Mouse (Mus musculus) midbrain, embryonic 14.5 days (tissue): ENCODE results near the gene Slc1a7. TPM values are rescaled to one million over a fixed set of nuclear protein-coding genes. Genes with fewer than 3 reads are reported as not detected.

Experiments
- ATAC-seq: fragments of 200-750 bp; cut with Nextera tagmentation; 2 replicates; pipeline ENCODE4 v1.8.0; 2017; ENCODE audit warnings: moderate number of reproducible peaks, moderate library complexity; ENCODE audit not compliant: low FRiP score, low TSS enrichment
- DNase-seq: peaks from one replicate; pipeline ENCODE4 v3.0.0-alpha.2; 2015
- H3K27ac ChIP-seq: fragments of 300-500 bp; sonication (generic); replicated peaks from 2 replicates; pipeline ENCODE4 v1.5.1; 2014; ENCODE audit warnings: mild to moderate bottlenecking, low read depth, low read length, moderate library complexity
- H3K27me3 ChIP-seq: fragments of 300-500 bp; sonication (generic); 2 replicates; pipeline ENCODE4 v1.6.1; 2014; ENCODE audit warnings: low read length, control low read depth, mixed read lengths; ENCODE audit not compliant: control insufficient read depth, insufficient read depth
- H3K36me3 ChIP-seq: fragments of 300-500 bp; sonication (generic); 2 replicates; pipeline ENCODE4 v1.6.1; 2014; ENCODE audit warnings: low read length, control low read depth; ENCODE audit not compliant: control insufficient read depth, insufficient read depth
- H3K4me1 ChIP-seq: fragments of 300-500 bp; sonication (generic); 2 replicates; pipeline ENCODE4 v1.6.1; 2014; ENCODE audit warnings: mild to moderate bottlenecking, antibody characterized with exemption, low read length, control low read depth; ENCODE audit not compliant: control insufficient read depth, insufficient read depth
- H3K4me2 ChIP-seq: fragments of 300-500 bp; sonication (generic); 2 replicates; pipeline ENCODE4 v1.6.1; 2014; ENCODE audit warnings: mild to moderate bottlenecking, low read length, moderate library complexity
- H3K4me3 ChIP-seq: fragments of 300-500 bp; sonication (generic); replicated peaks from 2 replicates; pipeline ENCODE4 v1.5.1; 2014; ENCODE audit warnings: low read depth, low read length
- H3K9ac ChIP-seq: fragments of 300-500 bp; sonication (generic); replicated peaks from 2 replicates; pipeline ENCODE4 v1.6.1; 2014; ENCODE audit warnings: mild to moderate bottlenecking, low read length, moderate library complexity
- H3K9me3 ChIP-seq: fragments of 300-500 bp; sonication (generic); 2 replicates; pipeline ENCODE4 v1.6.1; 2016; ENCODE audit warnings: low read length, control low read depth, mixed read lengths; ENCODE audit not compliant: control insufficient read depth
- WGBS: fragments of 180-500 bp; shearing (Covaris S2); extraction: QIAGEN DNeasy Blood & Tissue Kit; methylation state at CpG from one replicate; pipeline ENCODE4 v1.1.7; 2014; 5-methylcytosine and 5-hydroxymethylcytosine counted together
- polyA plus RNA-seq: library from polyadenylated mRNA; unstranded; fragments of >200 nt; fragmentation: Nextera tagmentation; extraction: Ambion mirVana; gene quantifications from 2 replicates; pipeline ENCODE4 v1.2.1, GENCODE M21; 2014

The Slc1a7 gene
- polyA plus RNA-seq, 1 experiment from 2014 or later, result not detected

DNA sequence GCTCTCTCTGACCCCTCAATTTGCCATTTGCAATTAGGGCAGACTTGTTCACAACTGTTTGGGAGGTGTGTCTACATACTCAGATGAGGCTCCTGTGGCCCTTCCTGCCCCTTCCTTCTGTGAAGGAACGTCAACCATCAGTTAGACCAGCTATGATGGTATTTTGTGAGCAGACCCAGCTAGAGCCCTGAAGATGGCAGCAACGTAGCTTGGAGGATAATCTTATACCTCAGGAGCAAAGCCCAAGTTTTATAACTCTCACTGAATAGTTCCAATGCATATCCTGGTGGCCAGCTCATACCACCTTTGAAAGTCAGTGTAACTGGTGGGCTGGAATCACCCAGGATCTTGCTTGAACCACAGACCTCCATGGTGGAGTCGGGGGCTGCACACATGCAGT lies 36.7 kb upstream of the Slc1a7 start:
- Histone ChIP-seq H3K4me2 (no peak overlapping the region), H3K4me1 (no peaks in the 10 kb centered on the region), H3K27ac (no peak overlapping the region), H3K27me3 (no peaks in the 10 kb centered on the region), H3K9me3 (no peaks in the 10 kb centered on the region), H3K4me3 (no peak overlapping the region), H3K36me3 (no peaks in the 10 kb centered on the region), H3K9ac (no peak overlapping the region)
- ATAC-seq (no peak), DNase-seq (no peak)
- WGBS, result 81% methylated on average over 3 of the region's 3 CpGs

DNA sequence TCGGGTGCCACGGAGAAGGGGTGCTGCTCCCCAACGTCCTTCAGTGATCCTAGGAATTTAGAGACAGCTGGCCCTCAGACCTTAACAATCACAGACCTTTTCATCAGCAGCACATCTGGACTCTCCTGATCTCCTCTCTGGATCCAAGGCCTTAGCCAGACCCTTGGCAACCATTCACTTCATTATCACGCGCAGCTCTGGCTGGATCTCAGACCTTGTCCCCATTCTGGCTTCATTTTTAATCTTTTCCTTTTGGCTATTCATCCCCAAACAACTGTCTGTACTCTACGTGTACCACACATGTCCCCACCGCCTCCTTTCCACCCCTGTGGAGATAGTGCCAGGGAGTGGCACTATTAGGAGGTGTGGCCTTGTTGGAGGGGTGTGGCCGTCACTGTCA lies 34.9 kb upstream of the Slc1a7 start:
- Histone ChIP-seq H3K27ac (no peak overlapping the region), H3K9me3 (no peaks in the 10 kb centered on the region), H3K9ac (no peak overlapping the region), H3K27me3 (no peaks in the 10 kb centered on the region), H3K4me1 (no peaks in the 10 kb centered on the region), H3K36me3 (no peaks in the 10 kb centered on the region), H3K4me2 (no peak overlapping the region), H3K4me3 (no peak overlapping the region)
- no peak for DNase-seq
- WGBS, result 78% methylated on average over 8 of the region's 8 CpGs
- ATAC-seq, result no peak

DNA sequence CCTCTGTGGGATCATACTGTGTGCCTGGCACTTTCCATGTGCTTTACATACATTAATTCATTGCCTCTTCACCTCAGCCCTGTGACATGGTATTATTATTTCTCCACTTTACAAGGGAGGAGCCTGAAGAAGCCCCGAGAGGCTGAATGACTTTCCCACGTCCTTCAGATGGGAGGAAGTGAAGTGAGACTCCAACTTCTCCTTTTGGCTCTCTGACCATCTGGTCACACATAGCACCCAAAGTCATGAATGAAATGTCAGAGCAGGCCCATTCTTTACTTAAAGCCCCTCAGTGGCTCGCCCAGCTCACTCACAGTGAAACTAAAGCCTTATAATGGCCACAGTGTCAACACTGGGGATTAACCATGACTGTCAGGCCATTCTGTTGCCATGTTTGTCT lies 32.9 kb upstream of the Slc1a7 start:
- H3K9me3 ChIP-seq, result no peaks in the 10 kb centered on the region
- no peaks in the 10 kb centered on the region for H3K27me3 ChIP-seq
- no peaks in the 10 kb centered on the region for H3K36me3 ChIP-seq
- H3K4me3 ChIP-seq, result no peak overlapping the region
- H3K4me1 ChIP-seq, result no peaks in the 10 kb centered on the region
- 59% methylated on average over 3 of the region's 3 CpGs for WGBS
- no peak overlapping the region for H3K4me2 ChIP-seq
- no peak overlapping the region for H3K27ac ChIP-seq
- no peak overlapping the region for H3K9ac ChIP-seq
- DNase-seq (no peak), ATAC-seq (no peak)

DNA sequence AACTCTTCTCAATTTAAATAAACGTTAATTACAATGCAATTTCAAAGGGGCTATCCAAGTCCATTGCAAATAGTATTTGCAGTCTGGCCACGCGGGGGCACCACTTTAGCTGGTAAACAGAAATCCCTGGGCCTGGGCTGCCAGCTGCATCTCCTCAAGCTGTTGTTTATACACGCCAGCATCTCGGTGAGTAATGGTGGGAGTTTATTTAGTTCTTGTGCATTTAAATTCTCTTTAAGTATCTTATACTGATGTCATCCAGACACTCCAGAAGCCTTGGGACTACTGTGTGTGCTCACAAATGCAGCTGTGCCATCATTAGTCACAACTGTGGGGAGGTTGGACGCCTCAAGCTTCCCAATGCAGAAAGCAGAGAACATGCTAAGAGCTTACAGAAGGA lies 30.8 kb upstream of the Slc1a7 start:
- ATAC-seq, result no peak
- Histone ChIP-seq H3K4me2 (no peak overlapping the region), H3K4me3 (no peak overlapping the region), H3K27me3 (no peaks in the 10 kb centered on the region), H3K9me3 (no peaks in the 10 kb centered on the region), H3K27ac (no peak overlapping the region), H3K9ac (no peak overlapping the region), H3K36me3 (no peaks in the 10 kb centered on the region), H3K4me1 (no peaks in the 10 kb centered on the region)
- peak; percentile 83 for DNase-seq
- 28% methylated on average over 6 of the region's 6 CpGs for WGBS

DNA sequence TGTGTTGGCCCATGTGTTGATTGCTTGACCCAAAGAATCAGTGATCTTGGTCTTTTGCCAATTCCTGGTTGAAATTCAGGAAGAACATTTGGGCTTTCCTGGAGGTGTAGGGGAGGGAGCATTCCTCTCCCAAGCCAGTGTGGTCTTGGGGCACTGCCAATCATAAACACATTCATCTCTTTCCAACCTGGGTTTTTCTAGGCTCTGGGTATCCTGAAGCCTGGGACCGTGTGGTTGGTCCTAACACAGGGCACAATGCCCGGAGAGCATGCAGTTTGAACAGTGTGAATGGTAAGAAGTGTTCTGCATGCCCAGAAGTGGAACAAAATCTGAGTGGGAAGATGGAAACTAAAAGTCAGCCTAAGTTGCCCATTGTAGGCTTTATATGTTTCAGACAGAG lies 30.0 kb upstream of the Slc1a7 start:
- Histone ChIP-seq H3K4me3 (no peak overlapping the region), H3K36me3 (no peaks in the 10 kb centered on the region), H3K27ac (no peak overlapping the region), H3K4me2 (no peak overlapping the region), H3K4me1 (no peaks in the 10 kb centered on the region), H3K9me3 (no peaks in the 10 kb centered on the region), H3K9ac (no peak overlapping the region), H3K27me3 (no peaks in the 10 kb centered on the region)
- DNase-seq (no peak), ATAC-seq (no peak)
- 84% methylated on average over 2 of the region's 2 CpGs for WGBS

DNA sequence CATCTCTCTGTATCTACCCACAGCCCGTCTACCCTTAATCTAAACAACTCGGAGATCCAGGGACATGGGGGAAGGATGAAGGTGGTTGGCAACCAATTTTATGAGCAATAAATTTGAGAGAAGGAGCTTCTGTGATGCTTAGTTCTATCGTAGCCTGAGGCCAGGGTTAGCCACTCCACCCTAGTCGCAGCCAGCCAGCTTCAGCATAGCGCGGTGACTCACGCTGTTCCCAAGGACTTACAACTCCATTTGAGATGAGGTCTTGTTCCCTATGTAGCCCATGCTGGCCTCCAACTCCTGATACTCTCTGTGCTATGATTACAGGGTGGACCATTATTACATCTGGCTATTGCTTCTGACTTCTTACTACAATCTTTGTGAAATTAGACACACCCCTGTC lies 25.4 kb upstream of the Slc1a7 start:
- Histone ChIP-seq H3K36me3 (no peaks in the 10 kb centered on the region), H3K27ac (no peak overlapping the region), H3K27me3 (no peaks in the 10 kb centered on the region), H3K9ac (no peak overlapping the region), H3K4me3 (no peak overlapping the region), H3K4me2 (no peak overlapping the region), H3K4me1 (no peaks in the 10 kb centered on the region), H3K9me3 (no peaks in the 10 kb centered on the region)
- ATAC-seq (no peak), DNase-seq (no peak)
- WGBS, result 89% methylated on average over 7 of the region's 7 CpGs

DNA sequence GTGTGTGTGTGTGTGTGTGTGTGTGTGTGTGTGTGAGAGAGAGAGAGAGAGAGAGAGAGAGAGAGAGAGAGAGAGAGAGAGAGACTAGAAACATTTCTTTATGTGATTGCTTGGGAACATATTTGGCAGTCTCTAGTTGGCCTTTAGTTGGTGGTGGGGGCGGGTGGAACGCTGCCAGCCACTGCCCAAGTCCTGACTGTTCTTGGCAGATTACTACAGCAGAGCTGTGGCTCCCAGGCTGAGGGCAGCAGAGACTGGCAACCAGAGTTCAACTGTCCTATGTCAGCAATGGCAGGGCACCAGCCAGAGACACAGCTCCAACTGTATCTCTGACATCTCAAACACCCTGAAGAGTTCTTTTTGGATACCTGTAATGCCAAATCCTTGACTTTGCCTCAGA lies 24.0 kb upstream of the Slc1a7 start:
- H3K4me2 ChIP-seq, result no peak overlapping the region
- no peaks in the 10 kb centered on the region for H3K9me3 ChIP-seq
- no peaks in the 10 kb centered on the region for H3K4me1 ChIP-seq
- no peaks in the 10 kb centered on the region for H3K36me3 ChIP-seq
- no peak overlapping the region for H3K27ac ChIP-seq
- no peak overlapping the region for H3K9ac ChIP-seq
- H3K27me3 ChIP-seq, result no peaks in the 10 kb centered on the region
- DNase-seq (no peak), ATAC-seq (no peak)
- 88% methylated on average over 2 of the region's 2 CpGs for WGBS
- no peak overlapping the region for H3K4me3 ChIP-seq

DNA sequence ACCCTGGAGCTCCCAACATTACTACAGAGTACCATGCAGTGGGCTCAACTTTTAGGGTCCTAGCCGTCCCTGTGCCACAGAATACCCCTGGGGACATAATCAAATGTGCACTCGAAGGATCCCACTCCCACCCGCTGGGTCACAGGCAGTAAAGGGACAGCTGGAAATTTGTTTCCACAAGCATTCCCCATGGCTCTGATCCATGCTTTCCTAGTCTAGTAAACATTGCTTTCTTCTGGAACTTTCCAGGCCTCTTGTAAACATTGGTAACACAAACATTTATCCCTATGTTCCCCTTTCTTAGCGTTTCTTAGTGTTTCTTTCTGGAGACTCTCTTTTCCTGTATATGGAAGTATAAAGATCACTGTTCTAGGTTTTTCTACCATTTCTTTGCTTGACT lies 18.2 kb upstream of the Slc1a7 start:
- H3K27me3 ChIP-seq, result no peaks in the 10 kb centered on the region
- DNase-seq (no peak), ATAC-seq (no peak)
- H3K9ac ChIP-seq, result no peak overlapping the region
- no peaks in the 10 kb centered on the region for H3K36me3 ChIP-seq
- no peak overlapping the region for H3K4me2 ChIP-seq
- no peaks in the 10 kb centered on the region for H3K4me1 ChIP-seq
- 83% methylated on average over 4 of the region's 4 CpGs for WGBS
- no peaks in the 10 kb centered on the region for H3K9me3 ChIP-seq
- H3K4me3 ChIP-seq, result no peak overlapping the region
- no peak overlapping the region for H3K27ac ChIP-seq

DNA sequence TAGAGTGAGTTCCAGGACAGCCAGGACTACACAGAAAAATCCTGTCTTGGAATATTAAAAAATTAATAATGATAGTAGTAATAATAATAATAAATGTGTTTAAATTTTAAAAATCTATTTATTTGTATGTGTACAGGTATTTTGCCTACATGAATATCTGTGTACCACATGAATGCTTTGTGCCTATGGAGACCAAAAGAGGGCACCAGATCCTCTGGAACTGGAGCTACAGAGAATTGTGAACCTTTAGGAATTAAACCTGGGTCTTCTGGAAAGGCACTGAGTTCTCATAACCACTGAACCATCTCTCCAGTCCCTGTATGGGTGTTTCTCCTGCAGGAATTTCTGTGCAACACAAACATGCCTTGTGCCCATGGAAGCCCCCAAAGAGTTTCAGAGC lies 15.3 kb upstream of the Slc1a7 start:
- H3K4me3 ChIP-seq, result no peak overlapping the region

More for the DNA sequence above, 15.3 kb upstream of the Slc1a7 start:
- ATAC-seq, result no peak
- H3K4me1 ChIP-seq, result no peaks in the 10 kb centered on the region
- H3K27me3 ChIP-seq, result no peaks in the 10 kb centered on the region
- no peaks in the 10 kb centered on the region for H3K9me3 ChIP-seq
- DNase-seq, result peak; percentile 34
- no peak overlapping the region for H3K27ac ChIP-seq
- H3K9ac ChIP-seq, result no peak overlapping the region
- H3K4me2 ChIP-seq, result no peak overlapping the region
- no peaks in the 10 kb centered on the region for H3K36me3 ChIP-seq
